8 mouse cellular contexts compared by ENCODE assay signal in genomic region chr11:102900763-102901162, GRCm38 (mm10). TPM values are rescaled to one million over a fixed set of nuclear protein-coding genes. Genes with fewer than 3 reads are reported as not detected.
DNase-seq lines count a peak whose midpoint lies in the region; ATAC-seq and TF ChIP-seq lines count a peak whose summit lies in the region.

Gfap (minus strand) TSS chr11:102900912.

- peak; percentile 98 for TF ChIP-seq CTCF in kidney, adult 2 months (conservative IDR thresholded peaks at IDR 0.05; ENCODE audit: insufficient read depth, insufficient read length, low read depth, low read length)

- H3K4me3 ChIP-seq in midbrain, embryonic 10.5 days = no peak within 1 kb of the TSS
- H3K4me3 ChIP-seq in midbrain, embryonic 16.5 days (ENCODE audit: low read depth, low read length) = no peak within 1 kb of the TSS
- no peak within 1 kb of the TSS for H3K4me3 ChIP-seq in kidney, adult 2 months (ENCODE audit: insufficient read depth, low read depth, low read length)
- H3K4me3 ChIP-seq in stomach, embryonic 14.5 days (ENCODE audit: low read depth, low read length) = no peak within 1 kb of the TSS

- no peak within 1 kb of the TSS for H3K4me2 ChIP-seq in midbrain, embryonic 16.5 days (ENCODE audit: low read length)
- no peak within 1 kb of the TSS for H3K4me2 ChIP-seq in stomach, embryonic 14.5 days (replicated peaks; ENCODE audit: low read depth, low read length)

- WGBS in midbrain, embryonic 10.5 days = 12% methylated on average over 7 of the region's 7 CpGs
- WGBS in midbrain, embryonic 16.5 days = 13% methylated on average over 7 of the region's 7 CpGs
- 5% methylated on average over 7 of the region's 7 CpGs for WGBS in kidney, adult 2 months
- WGBS in stomach, embryonic 14.5 days = 12% methylated on average over 7 of the region's 7 CpGs

- no peak within 1 kb of the TSS for H3K9ac ChIP-seq in midbrain, embryonic 16.5 days (ENCODE audit: low read depth, low read length)
- H3K9ac ChIP-seq in stomach, embryonic 14.5 days (replicated peaks; ENCODE audit: low read depth, low read length) = no peak within 1 kb of the TSS

- H3K27ac ChIP-seq in midbrain, embryonic 10.5 days (replicated peaks) = no peak within 1 kb of the TSS
- H3K27ac ChIP-seq in midbrain, embryonic 16.5 days (ENCODE audit: low read length) = no peak within 1 kb of the TSS
- no peak within 1 kb of the TSS for H3K27ac ChIP-seq in kidney, adult 2 months (ENCODE audit: insufficient read depth, low read depth, low read length)
- no peak within 1 kb of the TSS for H3K27ac ChIP-seq in stomach, embryonic 14.5 days (ENCODE audit: low read length)

- no peak for TF ChIP-seq POLR2A in kidney, adult 2 months (IDR thresholded peaks at IDR 0.05; ENCODE audit: low read depth, low read length)

- peak; percentile 82 for DNase-seq in midbrain, embryonic 10.5 days (ENCODE audit: low spot score)
- DNase-seq in embryo, embryonic 11 days = peak; percentile 88
- DNase-seq in heart, adult 18-20 months = peak; percentile 68 to 90
- DNase-seq in kidney, adult 2 months = peak; percentile 70
- DNase-seq in liver = peak; percentile 83
- DNase-seq in neural tube, embryonic 10.5 days (ENCODE audit: extremely low spot score, low spot score) = peak; percentile 87

- H3K36me3 ChIP-seq in midbrain, embryonic 10.5 days = peaks cover 16% of the 10 kb centered on the region
- no peaks in the 10 kb centered on the region for H3K36me3 ChIP-seq in midbrain, embryonic 16.5 days (ENCODE audit: control insufficient read depth, insufficient read depth, low read length)
- no peaks in the 10 kb centered on the region for H3K36me3 ChIP-seq in kidney, adult 2 months (ENCODE audit: control insufficient read depth, insufficient read depth, low read length)
- peaks cover 7% of the 10 kb centered on the region; the same call in 1 of the 2 replicates for H3K36me3 ChIP-seq in stomach, embryonic 14.5 days (ENCODE audit: control insufficient read depth, insufficient read depth, low read length)

- H3K4me1 ChIP-seq in midbrain, embryonic 10.5 days = peaks cover 12% of the 10 kb centered on the region
- peaks cover 4% of the 10 kb centered on the region; the same call in 1 of the 2 replicates for H3K4me1 ChIP-seq in midbrain, embryonic 16.5 days (ENCODE audit: control insufficient read depth, insufficient read depth, low read length)
- H3K4me1 ChIP-seq in kidney, adult 2 months (ENCODE audit: control insufficient read depth, insufficient read depth, low read length) = no peaks in the 10 kb centered on the region
- H3K4me1 ChIP-seq in stomach, embryonic 14.5 days (ENCODE audit: control insufficient read depth, insufficient read depth, low read length) = no peaks in the 10 kb centered on the region

- H3K27me3 ChIP-seq in midbrain, embryonic 10.5 days (ENCODE audit: low read depth, poor library complexity, severe bottlenecking) = peaks cover 32% of the 10 kb centered on the region
- no peaks in the 10 kb centered on the region; the same call in 1 of the 2 replicates for H3K27me3 ChIP-seq in midbrain, embryonic 16.5 days (ENCODE audit: control insufficient read depth, insufficient read depth, low read depth, low read length)
- H3K27me3 ChIP-seq in kidney, adult 2 months (replicated peaks; ENCODE audit: control insufficient read depth, insufficient read depth, low read length) = no peaks in the 10 kb centered on the region
- no peaks in the 10 kb centered on the region for H3K27me3 ChIP-seq in stomach, embryonic 14.5 days (ENCODE audit: control insufficient read depth, insufficient read depth, low read length)

- no peaks in the 10 kb centered on the region for H3K9me3 ChIP-seq in midbrain, embryonic 10.5 days (replicated peaks)
- H3K9me3 ChIP-seq in midbrain, embryonic 16.5 days (replicated peaks; ENCODE audit: control insufficient read depth, low read length, poor library complexity, severe bottlenecking) = no peaks in the 10 kb centered on the region
- no peaks in the 10 kb centered on the region for H3K9me3 ChIP-seq in stomach, embryonic 14.5 days (ENCODE audit: control insufficient read depth, low read depth, low read length)

- no peak; the same call in 1 of the 2 replicates for ATAC-seq in midbrain, embryonic 16.5 days
- ATAC-seq in stomach, embryonic 14.5 days (ENCODE audit: insufficient number of reproducible peaks, insufficient read depth, low FRiP score, low read depth) = peak; percentile 29; the same call in 1 of the 2 replicates

RNA-seq across cellular contexts. Expression of gene Gfap, which starts in this region (rescaled TPM):
- polyA plus RNA-seq in midbrain, embryonic 10.5 days (2016; fragmentation: Nextera tagmentation; extraction: Ambion mirVana) = 0.05 and 0.09 TPM in 2 replicates
- polyA plus RNA-seq in midbrain, embryonic 16.5 days (2015; fragmentation: Nextera tagmentation; extraction: Ambion mirVana) = 0.27 and 1.2 TPM in 2 replicates
- under 1 TPM; 0.10 to 0.15 TPM for total RNA-seq in heart, adult 18-20 months (2021)
- 0.16 and 0.18 TPM in 2 replicates for polyA plus RNA-seq in kidney, adult 2 months (2012; rRNA removed)
- 0.34 and 0.62 TPM in 2 replicates for polyA plus RNA-seq in stomach, embryonic 14.5 days (2014; fragmentation: Nextera tagmentation; extraction: Ambion mirVana)

Comparison
In these comparisons a context has a peak if more than half of its experiments do, and no peak if none do; other contexts are left out.
1. Peak in DNase-seq in midbrain, embryonic 10.5 days; RNA of the gene not detected or under 1 TPM.
2. Peak in DNase-seq in heart, adult 18-20 months; RNA of the gene not detected or under 1 TPM.
3. Peak in DNase-seq in kidney, adult 2 months; RNA of the gene not detected or under 1 TPM.
4. Peak in ATAC-seq in stomach, embryonic 14.5 days; RNA of the gene not detected or under 1 TPM.